Mouse (Mus musculus) embryonic facial prominence, embryonic 14.5 days (tissue): Measurements from ENCODE around the gene Gm5662. TPM values are rescaled to one million over a fixed set of nuclear protein-coding genes. Genes with fewer than 3 reads are reported as not detected.
"Not testable (repeated sequence)": the region's sequence is repeated elsewhere in the genome, so short reads cannot be mapped to it uniquely, and the experiment has no call there.

Experiments used
- ATAC-seq: fragments of 200-750 bp; cut with Nextera tagmentation; 2 replicates; pipeline ENCODE4 v1.8.0; 2017; ENCODE audit warnings: low read depth, moderate number of reproducible peaks, moderate TSS enrichment
- DNase-seq: peaks from one replicate; pipeline ENCODE4 v3.0.0-alpha.2; 2015; ENCODE audit warnings: low spot score
- H3K27ac ChIP-seq: fragments of 300-500 bp; sonication (generic); replicated peaks from 2 replicates; pipeline ENCODE4 v1.5.1; 2014; ENCODE audit warnings: low read depth, mild to moderate bottlenecking, low read length, moderate library complexity
- H3K27me3 ChIP-seq: fragments of 300-500 bp; sonication (generic); replicated peaks from 2 replicates; pipeline ENCODE4 v1.6.1; 2014; ENCODE audit warnings: low read length; ENCODE audit not compliant: control insufficient read depth, insufficient read depth
- H3K36me3 ChIP-seq: fragments of 300-500 bp; sonication (generic); 2 replicates; pipeline ENCODE4 v1.6.1; 2014; ENCODE audit warnings: low read length, mixed read lengths; ENCODE audit not compliant: control insufficient read depth, insufficient read depth
- H3K4me1 ChIP-seq: fragments of 300-500 bp; sonication (generic); 2 replicates; pipeline ENCODE4 v1.6.1; 2014; ENCODE audit warnings: antibody characterized with exemption, low read length; ENCODE audit not compliant: control insufficient read depth, insufficient read depth
- H3K4me2 ChIP-seq: fragments of 300-500 bp; sonication (generic); 2 replicates; pipeline ENCODE4 v1.6.1; 2014; ENCODE audit warnings: low read depth, mild to moderate bottlenecking, low read length, moderate library complexity, mixed read lengths
- H3K4me3 ChIP-seq: fragments of 300-500 bp; sonication (generic); 2 replicates; pipeline ENCODE4 v1.5.1; 2014; ENCODE audit warnings: low read depth, mild to moderate bottlenecking, low read length
- H3K9ac ChIP-seq: fragments of 300-500 bp; sonication (generic); 2 replicates; pipeline ENCODE4 v1.6.1; 2014; ENCODE audit warnings: low read depth, mild to moderate bottlenecking, low read length, moderate library complexity, mixed read lengths
- H3K9me3 ChIP-seq: fragments of 300-500 bp; sonication (generic); 2 replicates; pipeline ENCODE4 v1.6.1; 2016; ENCODE audit warnings: low read length; ENCODE audit not compliant: control insufficient read depth
- WGBS: fragments of 180-500 bp; shearing (Covaris S2); extraction: QIAGEN DNeasy Blood & Tissue Kit; methylation state at CpG from one replicate; pipeline ENCODE4 v1.1.7; 2014; 5-methylcytosine and 5-hydroxymethylcytosine counted together
- polyA plus RNA-seq: library from polyadenylated mRNA; unstranded; fragments of >200 nt; fragmentation: Nextera tagmentation; extraction: Ambion mirVana; gene quantifications from 2 replicates; pipeline ENCODE4 v1.2.1, GENCODE M21; 2014

The Gm5662 gene
- not detected in 2 replicates for polyA plus RNA-seq

DNA sequence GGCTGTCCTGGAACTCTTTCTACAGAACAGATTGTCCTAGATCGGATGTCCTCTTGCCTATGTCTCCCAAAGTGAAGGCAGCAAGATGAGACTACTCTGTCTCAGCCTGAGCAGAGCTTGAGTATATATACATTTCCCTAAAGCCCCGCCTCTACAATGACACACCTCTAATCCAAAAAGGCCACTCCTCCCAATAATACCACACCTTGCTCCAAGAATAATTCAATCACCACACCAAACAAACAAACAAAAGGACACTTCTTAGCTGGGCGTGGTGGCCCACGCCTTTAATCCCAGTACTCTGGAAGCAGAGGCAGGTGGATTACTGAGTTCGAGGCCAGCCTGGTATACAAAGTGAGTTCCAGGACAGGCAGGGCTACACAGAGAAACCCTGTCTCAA, at the start of gene Gm5662:
Gm5662 (minus strand) TSS at position 101 of the 400 bp plus-strand sequence.
- ATAC-seq, H3K36me3 ChIP-seq, H3K9me3 ChIP-seq, H3K4me3 ChIP-seq, DNase-seq, H3K4me2 ChIP-seq, H3K9ac ChIP-seq, H3K27me3 ChIP-seq, H3K27ac ChIP-seq, H3K4me1 ChIP-seq: not testable (repeated sequence)
- WGBS: 83% methylated on average over 5 of the region's 5 CpGs

GRCm38 (mm10) chr12:88323926-88324325, 49.6 kb upstream of the Gm5662 start, which contains the start of gene Gm5039:
Gene Gm5039, minus strand, starts transcription at chr12:88324026.
- H3K4me2 ChIP-seq, H3K27me3 ChIP-seq, DNase-seq, H3K36me3 ChIP-seq, H3K9me3 ChIP-seq, H3K9ac ChIP-seq, H3K4me3 ChIP-seq, ATAC-seq, H3K27ac ChIP-seq, H3K4me1 ChIP-seq: not testable (repeated sequence)
- 91% methylated on average over 2 of the region's 2 CpGs for WGBS

DNA sequence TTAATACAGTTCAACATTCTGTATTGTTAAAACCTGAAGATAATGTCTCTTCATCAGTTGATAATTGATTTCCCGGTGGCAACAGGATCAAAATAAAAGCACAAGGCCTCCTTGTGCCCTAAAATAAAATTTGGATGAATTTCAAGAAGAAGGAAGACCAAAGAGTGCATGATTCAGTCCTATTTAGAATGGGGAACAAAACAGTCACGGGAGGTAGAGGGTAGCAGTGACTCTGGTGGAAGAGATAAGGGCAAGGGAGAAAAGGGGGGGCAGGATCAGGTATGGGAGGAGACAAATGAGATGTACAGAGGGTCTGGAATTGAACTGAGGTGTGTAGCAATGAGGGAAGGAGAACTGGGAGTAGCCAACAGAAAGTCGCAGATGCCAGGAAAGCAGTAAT, 40.3 kb upstream of the Gm5662 start:
- no peaks in the 10 kb centered on the region for H3K27me3 ChIP-seq
- no peak for ATAC-seq
- H3K4me1 ChIP-seq: no peaks in the 10 kb centered on the region
- WGBS: 80% methylated on average over 3 of the region's 3 CpGs
- no peak overlapping the region for H3K4me3 ChIP-seq
- H3K9me3 ChIP-seq: no peaks in the 10 kb centered on the region
- H3K36me3 ChIP-seq: no peaks in the 10 kb centered on the region
- H3K27ac ChIP-seq: no peak overlapping the region
- H3K9ac ChIP-seq: no peak overlapping the region
- no peak overlapping the region for H3K4me2 ChIP-seq
- DNase-seq: no peak

DNA sequence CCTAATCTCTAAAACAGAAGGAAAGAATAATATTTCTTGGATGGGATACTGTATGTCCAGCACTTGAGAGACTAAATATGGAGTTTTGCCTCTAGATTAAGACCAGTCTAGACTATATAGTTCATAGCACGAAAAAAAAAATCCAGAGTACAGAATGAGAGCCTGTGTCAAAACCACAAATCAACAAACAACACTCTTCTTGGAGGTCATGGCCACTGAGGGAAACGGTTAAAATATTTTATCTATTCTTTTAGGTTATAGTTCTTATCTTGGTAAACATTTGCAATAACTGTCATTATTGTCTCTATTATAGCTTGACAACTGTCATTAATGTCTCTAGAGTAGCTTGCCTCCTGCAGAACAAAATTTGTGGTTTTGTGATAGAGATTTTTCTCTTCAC, 22.9 kb upstream of the Gm5662 start:
- ATAC-seq, H3K27ac ChIP-seq, H3K9me3 ChIP-seq, H3K9ac ChIP-seq, H3K4me2 ChIP-seq, H3K4me1 ChIP-seq, H3K36me3 ChIP-seq, H3K27me3 ChIP-seq, H3K4me3 ChIP-seq, DNase-seq: not testable (repeated sequence)
- WGBS: 70% methylated on average over 2 of the region's 2 CpGs

GRCm38 (mm10) chr12:88293082-88293481, 18.8 kb upstream of the Gm5662 start:
- H3K4me3 ChIP-seq, H3K9ac ChIP-seq, ATAC-seq, H3K9me3 ChIP-seq, H3K4me1 ChIP-seq, DNase-seq, H3K4me2 ChIP-seq, H3K36me3 ChIP-seq, H3K27me3 ChIP-seq, H3K27ac ChIP-seq: not testable (repeated sequence)
- WGBS: 53% methylated on average over 4 of the region's 4 CpGs

DNA sequence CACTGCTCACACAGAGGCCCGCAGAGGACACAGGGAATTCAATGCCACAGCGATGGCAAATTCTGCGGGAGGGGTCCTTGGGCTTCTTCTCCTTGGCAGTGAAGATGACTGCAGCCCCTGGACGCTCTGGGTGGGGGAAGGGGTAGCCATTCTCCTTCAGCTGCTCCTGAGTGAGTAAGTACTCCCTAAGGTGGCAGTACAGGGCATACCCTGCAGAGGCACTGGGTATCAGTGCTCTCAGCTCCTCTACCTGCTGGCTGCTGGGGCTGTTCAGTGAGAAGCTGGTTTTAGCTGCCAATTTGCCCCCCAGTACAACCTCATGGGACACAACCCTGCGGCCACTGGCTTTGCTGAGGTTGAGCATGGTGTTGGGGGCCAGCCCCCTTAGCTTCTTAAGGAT, 10.9 kb upstream of the Gm5662 start:
- not testable (repeated sequence) for DNase-seq, H3K4me2 ChIP-seq, H3K9me3 ChIP-seq, H3K9ac ChIP-seq, H3K27me3 ChIP-seq, H3K4me3 ChIP-seq, H3K27ac ChIP-seq, H3K36me3 ChIP-seq, H3K4me1 ChIP-seq
- 87% methylated on average over 3 of the region's 5 CpGs for WGBS
- ATAC-seq: 0 out of 2 replicates have a peak, but pooled peaks have one; percentile 6

GRCm38 (mm10) chr12:88257241-88257640, 17.1 kb downstream of the Gm5662 start:
- DNase-seq (no peak), ATAC-seq (no peak)
- H3K27ac ChIP-seq: no peak overlapping the region
- no peaks in the 10 kb centered on the region for H3K36me3 ChIP-seq
- no peak overlapping the region for H3K4me2 ChIP-seq
- H3K4me3 ChIP-seq: no peak overlapping the region
- no peak overlapping the region for H3K9ac ChIP-seq
- H3K4me1 ChIP-seq: no peaks in the 10 kb centered on the region
- no peaks in the 10 kb centered on the region for H3K9me3 ChIP-seq
- no peaks in the 10 kb centered on the region for H3K27me3 ChIP-seq
- WGBS: 48% methylated on average over 1 of the region's 1 CpGs

DNA sequence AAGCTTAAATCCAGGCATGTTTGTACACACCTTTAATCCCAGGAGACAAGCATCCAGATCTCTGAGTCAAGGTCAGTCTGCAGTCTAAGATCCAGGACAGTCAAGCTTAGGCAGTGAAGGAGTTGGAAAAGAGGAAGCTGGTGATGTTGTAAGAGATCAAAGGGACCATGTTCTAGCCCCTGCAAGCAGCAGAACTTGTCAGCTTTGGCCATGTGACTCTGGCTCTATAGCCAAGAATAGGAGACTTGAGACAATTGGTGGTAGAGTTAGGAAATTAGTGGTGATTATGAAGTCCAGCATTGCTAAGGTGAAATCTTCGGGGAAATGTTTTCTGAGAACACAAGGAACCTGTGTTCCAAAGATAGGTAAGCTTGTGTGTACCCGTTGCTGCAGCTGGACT, 18.4 kb downstream of the Gm5662 start:
- DNase-seq, H3K4me1 ChIP-seq, H3K27me3 ChIP-seq, H3K27ac ChIP-seq, H3K9me3 ChIP-seq, H3K9ac ChIP-seq, ATAC-seq, H3K4me3 ChIP-seq, H3K36me3 ChIP-seq, H3K4me2 ChIP-seq: not testable (repeated sequence)
- 54% methylated on average over 2 of the region's 2 CpGs for WGBS

GRCm38 (mm10) chr12:88250000-88250399, 24.3 kb downstream of the Gm5662 start, which contains the start of gene Gm8332:
Gene Gm8332, minus strand, starts transcription at chr12:88250100.
- H3K4me3 ChIP-seq, H3K27ac ChIP-seq, H3K9ac ChIP-seq, H3K36me3 ChIP-seq, ATAC-seq, H3K4me1 ChIP-seq, H3K9me3 ChIP-seq, H3K4me2 ChIP-seq, DNase-seq, H3K27me3 ChIP-seq: not testable (repeated sequence)
- WGBS: 67% methylated on average over 1 of the region's 2 CpGs
